Mouse (Mus musculus) heart, postnatal 4 days (tissue): ENCODE results near the gene Fank1. TPM values are rescaled to one million over a fixed set of nuclear protein-coding genes. Genes with fewer than 3 reads are reported as not detected.
A peak's percentile ranks its signal among the peaks of the same experiment; 100 is the strongest.

Source experiments
- DNase-seq: peaks from one replicate; pipeline ENCODE4 v3.0.0; 2021
- total RNA-seq, 2 experiments: library from RNA; stranded (reverse); gene quantifications; 2 replicates each; pipeline ENCODE4 v1.2.3; 2021

The Fank1 gene
- not detected for total RNA-seq

- peak; percentile 91 for DNase-seq
Measured at GRCm38 (mm10) chr7:133776626-133776996, at the start of gene Fank1. TSS of gene Fank1 (plus strand) at chr7:133776861.

DNA sequence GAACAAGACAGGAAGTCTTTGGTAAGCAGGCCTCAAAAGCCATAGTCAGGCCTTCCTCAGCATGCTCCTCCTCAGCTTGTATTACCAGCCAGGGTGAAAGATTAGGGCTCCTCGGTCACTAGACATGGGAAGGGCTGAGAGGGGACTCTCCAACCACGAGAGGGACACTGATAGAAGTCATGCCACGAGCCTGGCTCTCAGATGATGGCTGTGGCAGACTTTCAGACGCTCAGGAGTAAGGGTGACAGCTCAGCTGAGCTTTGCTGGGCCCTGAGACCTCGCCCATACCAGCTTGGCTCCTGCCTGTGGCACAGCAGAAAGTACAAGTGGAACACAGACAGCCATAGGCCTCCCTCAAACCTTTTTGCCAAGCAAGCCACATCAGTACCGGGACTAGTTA is 49.6 kb upstream of the Fank1 start:
- DNase-seq, result no peak

- no peak for DNase-seq
Measured at GRCm38 (mm10) chr7:133729351-133729750, 47.3 kb upstream of the Fank1 start.

- DNase-seq, result no peak
Measured at GRCm38 (mm10) chr7:133730324-133731191, 46.1 kb upstream of the Fank1 start.

DNA sequence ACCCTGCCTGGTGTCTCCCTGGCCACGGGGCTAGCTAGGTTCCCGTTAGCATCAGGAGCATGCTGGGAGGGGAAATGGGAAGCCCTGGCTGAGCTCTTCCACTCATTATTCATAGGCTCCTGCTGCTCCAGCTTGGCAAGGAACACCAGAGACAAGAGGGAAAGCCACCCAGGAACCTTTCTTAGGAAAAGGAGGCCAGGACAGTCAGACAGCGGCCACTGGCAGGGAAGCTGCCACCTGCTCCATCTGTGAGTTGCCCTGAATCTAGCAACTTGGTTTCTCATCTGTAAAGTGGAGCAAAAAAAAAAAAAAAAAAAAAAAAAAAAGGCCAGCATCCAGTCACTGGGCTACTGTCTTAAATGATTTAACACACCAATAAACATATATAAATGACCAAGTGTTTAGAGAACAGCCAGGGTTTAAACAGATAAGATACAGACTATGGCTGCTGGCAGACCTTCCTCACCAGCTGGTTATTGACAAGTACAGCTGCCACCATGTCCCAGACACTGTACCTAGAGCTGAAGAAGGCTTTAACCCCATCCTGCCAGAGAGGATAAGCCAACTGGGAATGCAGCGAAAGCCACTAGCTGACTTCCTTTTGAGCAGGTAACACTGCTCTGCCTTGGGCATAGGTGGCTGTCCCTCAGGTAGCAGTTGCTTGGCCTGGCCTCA is 44.6 kb upstream of the Fank1 start:
- no peak for DNase-seq

DNA sequence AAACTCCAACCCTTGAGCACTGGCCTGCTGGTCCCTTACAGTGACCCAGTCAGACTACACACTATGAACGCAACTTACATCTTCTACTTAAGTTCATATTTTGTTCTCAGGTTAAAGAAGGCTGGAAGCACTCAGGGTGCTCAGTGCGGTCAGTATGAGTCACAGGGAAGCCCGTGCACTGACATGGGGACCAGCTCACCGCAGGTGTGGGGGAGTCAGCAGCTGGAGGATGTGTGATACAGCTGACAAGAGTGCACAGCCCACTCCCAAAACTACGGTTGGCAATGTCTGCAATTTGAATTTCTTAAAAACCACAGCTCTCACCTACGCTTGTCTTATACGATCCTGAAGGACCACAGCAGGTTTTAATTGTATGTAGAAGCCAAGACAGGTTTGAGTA is 36.1 kb upstream of the Fank1 start:
- no peak for DNase-seq

DNA sequence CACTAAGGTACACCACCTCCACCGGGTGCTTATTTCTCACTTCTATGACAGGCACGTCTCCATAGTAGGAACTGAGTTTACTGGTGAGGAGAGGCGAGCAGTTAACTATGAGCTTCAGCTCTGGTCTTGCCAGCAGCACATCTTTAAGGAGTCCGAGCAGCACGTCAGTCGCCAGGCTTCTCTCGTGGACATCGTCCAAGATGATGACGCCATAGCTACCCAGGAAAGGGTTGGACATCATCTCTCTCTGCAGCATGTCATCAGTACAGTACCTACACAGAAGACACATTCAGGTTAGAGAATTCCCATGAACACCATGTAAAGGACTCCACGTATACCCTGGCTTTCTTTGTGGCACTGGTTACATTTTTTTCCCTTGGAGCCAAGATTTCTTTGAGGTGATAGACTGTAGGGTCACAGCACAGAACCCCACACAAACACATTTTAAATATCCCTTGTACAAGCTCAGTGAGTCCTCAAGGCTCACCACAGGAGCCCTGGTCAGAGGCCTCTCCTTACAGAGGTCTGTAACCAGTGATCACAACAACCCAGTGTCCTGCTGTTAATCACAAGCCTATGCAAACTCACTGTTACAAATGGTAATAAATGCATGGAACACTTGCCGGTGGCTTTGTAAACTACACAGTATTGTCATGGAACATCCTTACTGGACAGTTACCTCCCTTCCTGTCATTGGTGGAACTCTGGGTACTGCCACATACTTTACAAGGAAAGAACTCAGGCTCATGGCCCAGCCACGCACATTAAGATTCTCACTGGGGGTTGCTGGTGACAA is 33.9 kb upstream of the Fank1 start:
- DNase-seq, result no peak

DNA sequence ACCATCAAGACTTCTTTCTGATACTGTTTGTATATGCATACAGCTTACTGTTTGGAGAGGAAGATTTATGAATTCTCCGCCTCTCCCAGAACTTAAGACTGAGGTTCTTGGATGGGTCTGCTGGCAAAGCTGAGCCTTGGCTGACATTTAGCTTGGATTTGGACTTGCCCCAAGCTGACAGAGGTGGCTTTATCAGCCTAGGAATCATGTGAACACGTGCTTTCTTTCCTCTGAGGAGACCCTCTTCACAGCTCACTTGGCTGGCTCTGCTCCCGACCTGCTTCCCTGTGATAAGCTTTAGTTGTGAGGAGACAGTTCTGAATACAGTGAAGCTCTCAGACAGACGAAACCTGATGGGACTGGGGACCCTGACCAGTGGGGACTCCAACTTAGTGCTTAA is 33.0 kb upstream of the Fank1 start:
- no peak for DNase-seq

- DNase-seq, result no peak
Measured at GRCm38 (mm10) chr7:133744209-133744608, 32.5 kb upstream of the Fank1 start.

DNA sequence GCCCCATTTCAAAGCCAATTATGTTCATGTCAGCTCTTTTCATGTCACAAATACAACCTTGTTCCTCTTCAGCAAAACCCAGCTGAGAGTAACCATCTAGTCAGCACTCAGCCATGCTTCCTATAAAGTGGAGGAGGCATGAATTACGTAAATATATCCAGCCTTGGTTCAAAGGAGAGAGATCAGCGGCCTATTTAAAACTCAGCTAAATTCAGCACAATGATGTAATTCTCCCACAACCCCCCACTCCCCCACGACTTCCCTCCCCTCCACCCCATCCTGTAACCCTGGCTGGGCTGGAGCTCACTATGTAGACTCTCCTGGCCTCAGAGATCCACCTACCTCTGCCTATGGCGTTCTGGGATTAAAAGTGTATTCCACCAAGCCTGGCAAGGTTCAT is 32.0 kb upstream of the Fank1 start:
- peak; percentile 53 for DNase-seq

DNA sequence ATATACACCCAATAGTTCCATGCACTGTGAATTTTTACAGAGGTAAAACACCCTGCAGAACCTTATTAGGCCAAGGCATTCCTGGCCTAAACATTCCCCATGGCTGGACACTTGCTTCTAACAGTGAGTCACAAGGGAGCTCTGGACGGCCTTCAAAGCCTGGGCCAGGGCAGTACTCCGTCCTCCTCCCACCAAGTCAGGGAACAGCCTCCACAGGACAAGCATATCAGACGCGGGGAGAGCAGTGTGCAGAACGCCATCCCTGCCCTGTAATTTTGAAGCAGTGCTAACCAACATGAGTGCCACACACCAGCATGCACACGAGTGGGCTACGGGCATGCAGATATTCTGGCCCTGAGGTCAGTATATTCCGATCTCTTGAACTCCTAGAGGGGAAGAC is 29.3 kb upstream of the Fank1 start:
- DNase-seq, result peak; percentile 40

- no peak for DNase-seq
Measured at GRCm38 (mm10) chr7:133748753-133749152, 27.9 kb upstream of the Fank1 start.

GRCm38 (mm10) chr7:133750666-133751065 is 26.0 kb upstream of the Fank1 start:
- no peak for DNase-seq

DNA sequence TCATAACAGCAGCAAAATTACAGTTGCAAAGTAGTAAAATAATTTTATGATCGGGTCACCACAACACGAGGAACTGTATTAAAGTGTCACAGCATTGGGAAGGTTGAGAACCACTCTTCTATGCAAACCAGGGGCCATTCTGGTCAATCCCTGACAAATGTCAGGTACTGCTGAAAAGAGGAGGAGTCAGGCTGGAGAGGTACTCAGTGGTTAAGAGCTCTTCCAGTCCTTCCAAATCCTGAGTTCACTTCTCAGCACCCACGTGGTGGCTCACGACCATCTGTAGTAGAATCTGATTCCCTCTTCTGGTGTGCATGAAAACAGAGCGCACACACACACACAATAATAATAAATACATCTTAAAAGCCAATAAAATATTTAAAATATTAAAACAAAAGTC is 25.5 kb upstream of the Fank1 start:
- DNase-seq, result no peak

DNA sequence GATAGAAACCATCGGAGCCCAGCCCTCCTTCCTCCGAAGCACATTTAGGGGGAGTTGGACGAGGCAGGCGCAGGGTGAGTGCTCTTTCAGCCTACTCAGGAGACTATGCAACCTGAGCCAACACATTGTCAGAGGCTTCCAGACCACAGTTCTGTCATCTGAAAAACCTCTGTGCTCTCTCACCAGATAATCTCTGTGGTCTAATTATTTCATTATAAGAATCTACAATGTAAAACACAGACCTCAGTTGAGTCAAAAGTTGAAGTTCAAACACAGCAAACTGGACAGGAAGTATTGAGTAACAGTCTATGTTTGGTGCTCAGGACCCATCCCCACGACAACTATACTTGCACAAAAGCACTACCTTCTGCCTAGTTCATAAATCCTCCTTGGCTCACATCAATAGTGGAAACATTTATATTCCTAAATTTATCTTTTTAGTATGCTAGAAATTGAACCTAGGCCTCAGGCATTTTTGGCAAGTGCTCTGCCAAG is 18.7 kb upstream of the Fank1 start:
- DNase-seq, result no peak

GRCm38 (mm10) chr7:133758716-133759115 is 17.9 kb upstream of the Fank1 start:
- DNase-seq, result no peak

DNA sequence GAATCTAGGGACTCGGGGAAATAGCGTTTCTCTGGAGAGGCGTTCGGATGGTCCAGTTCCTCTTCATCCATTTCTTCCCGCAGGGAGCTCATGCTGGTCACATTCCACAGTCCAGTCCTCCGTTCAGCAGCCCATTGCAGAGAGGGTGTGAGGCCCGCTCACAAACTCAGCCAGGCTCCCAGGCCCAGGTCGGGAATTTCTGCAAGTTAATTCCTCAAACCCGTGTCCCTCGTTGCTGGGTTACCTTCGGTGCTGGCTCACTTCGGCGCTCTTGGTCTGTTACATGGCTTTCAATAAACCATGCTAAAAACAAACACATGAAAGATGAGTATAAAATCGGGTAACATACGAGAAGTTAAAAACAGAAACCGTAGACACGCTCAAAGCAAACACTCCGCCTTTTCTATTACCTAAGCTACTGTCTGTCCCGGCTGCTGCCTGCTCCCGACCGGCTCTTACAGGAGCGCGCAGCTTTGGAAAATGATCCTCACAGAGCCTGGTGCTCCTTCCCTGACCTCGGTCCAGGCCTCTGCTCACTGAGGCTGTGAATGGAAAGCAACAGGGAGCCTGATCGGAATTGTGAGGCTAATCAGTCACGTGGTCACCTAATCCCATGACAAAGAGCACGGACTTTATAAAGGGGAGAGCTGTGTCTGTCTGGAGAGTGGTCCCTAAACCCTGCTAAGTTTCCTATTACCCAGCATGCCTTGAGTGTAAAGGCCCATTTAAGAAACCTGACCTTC is 16.9 kb upstream of the Fank1 start:
- DNase-seq, result no peak

DNA sequence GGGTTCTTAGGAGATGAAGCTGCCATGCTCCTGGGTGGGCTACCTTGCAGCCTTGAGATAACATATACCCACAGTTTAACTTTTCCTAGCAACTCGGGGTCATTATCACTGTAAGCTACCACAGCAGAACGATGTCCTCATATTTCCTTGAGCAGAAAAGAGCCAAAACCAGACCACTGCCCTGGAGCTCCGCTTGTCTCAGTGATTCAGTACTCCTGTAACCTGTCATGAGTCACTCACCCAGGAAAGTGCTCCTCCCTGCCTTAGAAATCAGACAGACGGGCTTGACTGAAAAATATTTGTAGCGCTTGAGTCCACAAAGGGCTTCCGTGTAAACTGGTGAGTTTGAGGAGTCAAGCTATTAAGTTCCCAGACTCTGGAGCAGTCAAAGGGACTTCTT is 14.0 kb upstream of the Fank1 start:
- no peak for DNase-seq

DNA sequence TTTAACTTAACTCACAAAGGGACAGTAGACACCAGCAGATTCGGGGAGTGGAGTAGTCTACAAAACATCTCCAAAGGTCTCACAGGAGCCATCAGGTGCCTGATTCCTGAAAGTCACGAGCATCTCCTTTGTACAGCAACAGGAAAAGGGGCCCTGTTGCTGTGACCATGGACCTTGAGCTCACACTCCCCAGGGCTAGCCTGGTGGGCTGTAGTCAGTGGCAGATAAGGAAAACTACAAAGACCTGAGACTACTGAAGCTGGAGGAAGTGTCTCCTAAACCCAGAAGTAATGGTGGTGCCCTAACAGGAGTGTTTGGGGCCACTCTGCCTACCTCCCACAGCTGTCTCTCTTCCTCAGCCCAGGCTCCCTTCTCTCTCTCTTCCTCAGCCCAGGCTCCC is 12.2 kb upstream of the Fank1 start:
- DNase-seq, result no peak

DNA sequence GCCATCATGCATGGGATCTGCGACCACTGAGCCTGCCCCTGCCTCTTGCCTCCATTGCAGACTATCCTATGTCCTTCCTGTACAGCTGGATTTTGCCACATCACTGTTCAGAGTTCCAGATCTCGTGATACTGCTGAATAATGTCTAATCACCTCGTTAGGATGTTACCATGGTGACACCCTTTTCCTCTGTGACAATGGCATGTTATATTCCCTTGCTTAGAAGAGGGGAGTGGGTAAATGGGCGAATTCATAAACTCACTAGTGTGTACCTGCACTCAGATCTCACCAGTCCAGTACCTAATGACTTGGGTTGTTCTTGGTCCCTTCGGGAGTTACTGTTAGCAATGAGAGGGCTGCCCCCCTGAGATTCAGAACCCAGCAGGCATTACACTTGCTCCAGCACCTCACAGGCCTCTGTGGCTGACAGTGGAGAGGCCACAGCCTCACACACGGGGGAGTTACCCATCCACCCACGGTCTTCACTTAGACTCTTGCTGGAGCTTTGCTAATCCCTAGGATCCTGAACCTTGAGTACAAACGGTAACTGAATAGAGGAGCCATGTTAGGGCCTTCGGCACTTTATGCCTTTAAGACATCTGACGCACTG is 11.3 kb upstream of the Fank1 start:
- DNase-seq, result no peak

DNA sequence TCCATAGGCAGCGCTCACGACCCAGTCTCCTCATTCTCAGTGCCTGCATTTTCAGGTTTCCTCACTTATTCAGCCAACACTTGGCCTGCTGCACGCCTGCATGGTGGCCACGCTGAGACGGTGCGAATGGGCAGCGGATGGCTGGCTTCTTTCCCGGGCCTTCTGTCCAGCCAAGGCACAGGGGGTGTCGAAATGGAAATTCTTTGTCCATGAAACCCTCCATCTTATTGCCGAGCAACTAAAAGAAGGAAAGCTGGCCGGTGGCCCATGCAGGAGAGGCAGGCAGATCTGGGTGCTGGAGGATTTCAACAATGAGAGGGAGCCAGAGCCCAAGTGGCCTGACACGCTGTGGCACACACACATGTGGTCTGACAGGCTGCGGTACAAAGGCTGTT is 10.8 kb upstream of the Fank1 start:
- DNase-seq, result peak; percentile 76

DNA sequence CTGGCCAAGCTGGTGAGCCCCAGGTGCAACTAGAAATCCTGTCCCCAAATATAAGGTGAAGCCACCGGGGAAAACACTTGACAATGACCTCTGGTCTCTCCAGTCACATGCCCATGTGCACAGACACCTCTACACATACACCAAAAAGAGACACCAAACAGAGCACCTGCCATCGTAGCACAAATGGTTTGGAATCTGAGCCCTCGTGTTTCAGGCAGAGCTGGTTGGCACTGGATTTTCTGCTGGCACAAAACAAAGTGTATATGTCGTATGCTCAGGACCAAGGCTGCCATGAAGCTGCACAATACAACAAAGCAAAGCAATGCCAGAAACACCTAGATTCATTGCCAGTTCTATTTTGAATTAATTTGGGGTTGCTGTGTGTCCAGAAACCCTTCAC is 8.6 kb upstream of the Fank1 start:
- DNase-seq, result no peak
